Mouse (Mus musculus) ES-Bruce4 (cell line): Measurements from ENCODE around the gene Dll1. TPM values are rescaled to one million over a fixed set of nuclear protein-coding genes. Genes with fewer than 3 reads are reported as not detected.

Source experiments
- H3K27ac ChIP-seq: 2 replicates; pipeline ENCODE4 v1.5.1; 2012; ENCODE audit warnings: low read length, inconsistent platforms; ENCODE audit not compliant: insufficient read depth
- H3K27me3 ChIP-seq: 2 replicates; pipeline ENCODE4 v1.6.1; 2012; ENCODE audit warnings: mild to moderate bottlenecking, low read length, inconsistent platforms; ENCODE audit not compliant: control insufficient read depth, poor library complexity, insufficient read depth, severe bottlenecking
- H3K36me3 ChIP-seq: 2 replicates; pipeline ENCODE4 v1.6.1; 2012; ENCODE audit warnings: inconsistent platforms, mild to moderate bottlenecking, low read length, moderate library complexity; ENCODE audit not compliant: control insufficient read depth, poor library complexity, insufficient read depth, severe bottlenecking
- H3K4me1 ChIP-seq: one replicate; pipeline ENCODE4 v1.8.1; 2011; ENCODE audit warnings: low read length; ENCODE audit not compliant: control insufficient read depth, insufficient read depth
- H3K4me3 ChIP-seq: 2 replicates; pipeline ENCODE4 v1.5.1; 2011; ENCODE audit warnings: low read depth, mild to moderate bottlenecking, low read length
- H3K9ac ChIP-seq: 2 replicates; pipeline ENCODE4 v1.6.1; 2012; ENCODE audit warnings: low read depth, mild to moderate bottlenecking, inconsistent platforms; ENCODE audit not compliant: poor library complexity, severe bottlenecking
- H3K9me3 ChIP-seq: replicated peaks from 2 replicates; pipeline ENCODE4 v1.6.1; 2012; ENCODE audit warnings: mild to moderate bottlenecking, low read length, inconsistent platforms; ENCODE audit not compliant: control insufficient read depth, poor library complexity, insufficient read depth, severe bottlenecking
- CTCF ChIP-seq: IDR thresholded peaks from one replicate; pipeline ENCODE4 v1.8.1; 2011; ENCODE audit warnings: low read depth, low read length
- EP300 ChIP-seq: IDR thresholded peaks from 2 replicates; pipeline ENCODE4 v1.6.1; 2011; ENCODE audit warnings: low read depth, low read length; ENCODE audit not compliant: insufficient read depth
- POLR2A ChIP-seq: IDR thresholded peaks from one replicate; pipeline ENCODE4 v1.8.1; 2011; ENCODE audit warnings: low read length; ENCODE audit not compliant: insufficient read depth
- polyA plus RNA-seq: library from polyadenylated mRNA; stranded (reverse); fragments of >200 nt; gene quantifications from 2 replicates; pipeline ENCODE4 v1.2.4, GENCODE M21; 2011; ENCODE audit warnings: low read depth; ENCODE audit not compliant: missing spikeins, insufficient read depth, insufficient read length

Dll1 gene
- polyA plus RNA-seq, 1 experiment: 2.0 TPM

DNA sequence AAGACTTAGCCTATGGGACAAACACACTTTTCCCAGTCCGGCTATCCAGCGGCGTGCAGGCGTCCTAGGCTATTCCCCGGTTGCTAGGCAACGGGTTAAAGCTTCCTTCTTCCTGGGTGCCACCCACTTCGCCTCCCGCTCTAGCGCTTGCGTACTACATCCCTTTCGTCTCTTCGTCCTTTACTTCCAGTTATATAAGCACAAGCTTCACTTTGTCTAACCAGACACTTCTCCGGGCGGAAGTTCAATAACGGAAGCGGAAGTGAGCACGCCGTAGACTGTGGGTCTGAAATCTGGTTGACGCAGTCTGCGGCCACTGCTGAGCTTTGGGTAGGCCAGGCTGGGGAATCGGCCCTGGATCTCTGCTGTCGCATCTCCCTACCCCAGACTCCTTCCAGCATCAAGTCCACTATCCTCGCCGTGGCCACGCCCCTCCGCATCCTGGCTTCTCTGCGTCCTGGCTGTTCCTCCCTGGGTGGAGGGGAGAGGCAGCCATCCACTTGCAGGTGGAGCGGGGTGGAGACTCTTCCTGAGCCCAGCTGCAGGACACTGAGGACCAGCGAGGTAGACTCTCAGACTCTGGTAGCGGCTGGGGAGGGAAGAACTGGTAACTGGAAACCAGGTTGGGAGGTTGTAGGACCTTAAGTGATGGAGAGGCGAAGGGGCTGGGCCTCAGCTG is 19.5 kb upstream of the Dll1 start, which contains the start of gene Fam120b:
Gene Fam120b, plus strand, starts transcription at position 206 of the 679 bp plus-strand sequence.
- Histone ChIP-seq H3K36me3 (no peaks in the 10 kb centered on the region), H3K4me3 (peak within 1 kb of the TSS; percentile 64), H3K9ac (peak within 1 kb of the TSS; percentile 11), H3K4me1 (no peaks in the 10 kb centered on the region), H3K27me3 (no peaks in the 10 kb centered on the region), H3K27ac (no peak within 1 kb of the TSS), H3K9me3 (no peaks in the 10 kb centered on the region)
- TF ChIP-seq CTCF (no peak), POLR2A (peak; percentile 60)

DNA sequence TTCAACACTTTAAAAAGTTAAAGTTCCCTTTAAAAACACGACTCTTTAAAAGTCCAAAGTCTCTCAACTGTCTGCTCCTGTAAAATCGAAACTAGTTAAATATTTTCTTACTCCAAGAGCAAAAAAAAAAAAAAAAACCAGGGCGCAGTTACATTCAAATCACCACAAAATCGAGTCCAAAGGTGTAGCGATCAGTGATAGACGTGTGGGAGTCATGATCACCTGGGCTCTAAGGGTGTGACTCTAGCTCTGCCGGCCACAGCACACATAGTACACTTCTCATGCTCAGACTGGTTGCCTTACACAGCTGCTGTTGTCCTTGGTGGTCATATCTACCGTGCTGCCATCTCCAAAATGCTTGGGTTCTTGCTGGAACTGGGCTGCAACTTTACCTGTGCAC is 12.7 kb upstream of the Dll1 start:
- H3K4me3 ChIP-seq: no peak overlapping the region
- TF ChIP-seq CTCF: no peak
- TF ChIP-seq POLR2A: no peak
- no peak for TF ChIP-seq EP300
- H3K9ac ChIP-seq: no peak overlapping the region
- H3K4me1 ChIP-seq: no peaks in the 10 kb centered on the region
- no peak overlapping the region for H3K27ac ChIP-seq
- no peaks in the 10 kb centered on the region for H3K9me3 ChIP-seq
- no peaks in the 10 kb centered on the region for H3K36me3 ChIP-seq
- peaks cover 2% of the 10 kb centered on the region for H3K27me3 ChIP-seq

DNA sequence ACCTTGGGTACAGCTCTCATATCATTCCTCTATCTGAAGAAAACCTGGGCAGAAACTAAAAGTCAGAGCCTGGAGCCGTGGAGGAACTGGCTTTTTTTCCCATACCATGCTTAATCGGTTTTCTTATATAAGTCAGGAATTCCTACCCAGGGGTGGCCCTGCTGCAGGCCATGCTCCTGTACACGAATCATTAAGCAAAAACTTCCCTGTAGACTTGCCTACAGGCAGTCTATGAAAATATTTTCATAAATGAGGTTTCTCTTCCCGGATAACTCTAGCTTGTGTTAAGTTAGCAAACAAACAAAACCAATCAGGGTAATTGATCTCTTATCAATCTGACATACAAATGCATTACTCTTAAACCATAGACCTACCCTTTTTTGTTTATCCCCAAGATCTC is 12.2 kb upstream of the Dll1 start:
- Histone ChIP-seq H3K9ac (no peak overlapping the region), H3K9me3 (no peaks in the 10 kb centered on the region), H3K4me1 (no peaks in the 10 kb centered on the region), H3K27me3 (peaks cover 2% of the 10 kb centered on the region), H3K4me3 (no peak overlapping the region), H3K27ac (no peak overlapping the region), H3K36me3 (no peaks in the 10 kb centered on the region)
- no peak for TF ChIP-seq POLR2A
- no peak for TF ChIP-seq EP300
- TF ChIP-seq CTCF: no peak

DNA sequence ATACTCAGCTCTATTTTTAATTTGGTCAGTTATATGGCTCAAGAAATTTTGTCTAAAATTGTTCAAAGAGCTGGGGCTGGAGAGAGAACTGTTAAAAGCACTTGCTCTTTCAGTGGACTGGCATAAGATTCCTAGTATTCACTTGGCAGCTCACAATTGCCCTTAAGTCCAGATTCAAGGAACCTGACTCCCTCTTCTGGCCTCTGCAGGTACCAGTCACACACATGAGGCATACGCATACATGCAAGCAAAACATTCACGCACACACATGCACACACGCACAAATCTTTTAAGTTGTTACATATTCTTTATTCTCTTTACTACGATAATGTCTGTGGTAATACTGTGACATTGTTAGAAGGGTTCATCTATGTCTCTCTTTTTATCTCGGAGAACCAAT is 6.7 kb upstream of the Dll1 start:
- no peak overlapping the region for H3K27ac ChIP-seq
- peaks cover 7% of the 10 kb centered on the region for H3K4me1 ChIP-seq
- TF ChIP-seq POLR2A (no peak), CTCF (peak; percentile 13)
- H3K9me3 ChIP-seq: no peaks in the 10 kb centered on the region
- peaks cover 5% of the 10 kb centered on the region for H3K27me3 ChIP-seq
- no peaks in the 10 kb centered on the region for H3K36me3 ChIP-seq
- no peak overlapping the region for H3K9ac ChIP-seq
- H3K4me3 ChIP-seq: no peak overlapping the region

- Histone ChIP-seq H3K27me3 (peaks cover 5% of the 10 kb centered on the region), H3K36me3 (no peaks in the 10 kb centered on the region), H3K4me3 (no peak overlapping the region), H3K4me1 (peaks cover 7% of the 10 kb centered on the region), H3K9me3 (no peaks in the 10 kb centered on the region), H3K27ac (no peak overlapping the region), H3K9ac (no peak overlapping the region)
- TF ChIP-seq POLR2A (no peak), EP300 (no peak), CTCF (no peak)
These were observed 5.4 kb upstream of the Dll1 start for GRCm38 (mm10) chr17:15381869-15382660.
